Mouse (Mus musculus): Measurements from ENCODE around the gene Dhx37. TPM values are rescaled to one million over a fixed set of nuclear protein-coding genes. Genes with fewer than 3 reads are reported as not detected.
A peak's percentile ranks its signal among the peaks of the same experiment; 100 is the strongest.

Dhx37 gene
- total and polyA plus RNA-seq, 3 experiments = 11.1 to 15.7 (median 12.4) TPM

GRCm38 (mm10) chr5:125363894-125364293, 70.0 kb downstream of the Dhx37 start:
- Histone ChIP-seq H3K4me3 (no peak overlapping the region), H3K79me2 (replicated peaks; ENCODE audit: control insufficient read depth, insufficient read depth, low read length) (no peaks in the 10 kb centered on the region), H3K27me3 (ENCODE audit: control insufficient read depth, insufficient read depth, low read length) (no peaks in the 10 kb centered on the region), H3K9ac (ENCODE audit: low read depth, low read length) (no peak overlapping the region), H3K4me1 (ENCODE audit: control insufficient read depth, insufficient read depth, low read length) (no peaks in the 10 kb centered on the region), H3K27ac (no peak overlapping the region), H3K36me3 (ENCODE audit: control insufficient read depth, insufficient read depth, low read length) (no peaks in the 10 kb centered on the region)
- intact Hi-C loops (cut with DNase I) = no loop called here
- 16% methylated on average over 7 of the region's 7 CpGs for WGBS
- TF ChIP-seq EP300 (IDR thresholded peaks at IDR 0.05; ENCODE audit: insufficient read depth, low read depth, low read length) (0 out of 2 replicates have a peak, but pooled peaks have one; percentile 45), POLR2A (IDR thresholded peaks at IDR 0.05; ENCODE audit: insufficient read depth, low read depth, low read length) (no peak)
- DNase-seq = peak in 1 of 2 experiments; percentile 54

Small RNAs within 50 kb of the gene (microRNA-seq; reads per million reads assigned to microRNA genes)
- 0 reads per million in 2 experiments for gene Gm27551

Other genes starting within 250 kb of the Dhx37 start
- gene Scarb1, start 93.0 kb downstream of the Dhx37 start, total RNA-seq (2021) = 10 to 100 TPM; 23.6 to 27.8 TPM
- 55.5 and 77.5 TPM in 2 replicates for gene Scarb1, start 93.0 kb downstream of the Dhx37 start, polyA plus RNA-seq (2012; rRNA removed)
- under 1 TPM in 1 of 2 experiments, not detected in 1; 0.21 TPM for gene Gm10382, start 44.8 kb downstream of the Dhx37 start, total RNA-seq (2021)
- 0.12 and 0.23 TPM in 2 replicates for gene Gm10382, start 44.8 kb downstream of the Dhx37 start, polyA plus RNA-seq (2012; rRNA removed)
- gene Ubc, start 43.9 kb downstream of the Dhx37 start, total RNA-seq (2021) = 1,000 to 10,000 TPM in 1 of 2 experiments, 100 to 1,000 TPM in 1; 894 to 1,473 TPM
- gene Ubc, start 43.9 kb downstream of the Dhx37 start, polyA plus RNA-seq (2012; rRNA removed) = 664 and 1,033 TPM in 2 replicates
- gene Bri3bp, start 7.4 kb upstream of the Dhx37 start, total RNA-seq (2021) = 10 to 100 TPM; 52.2 to 52.4 TPM
- 31.4 and 31.5 TPM in 2 replicates for gene Bri3bp, start 7.4 kb upstream of the Dhx37 start, polyA plus RNA-seq (2012; rRNA removed)
- gene Aacs, start 41.7 kb upstream of the Dhx37 start, total RNA-seq (2021) = 1 to 10 TPM; 3.3 to 3.9 TPM
- gene Aacs, start 41.7 kb upstream of the Dhx37 start, polyA plus RNA-seq (2012; rRNA removed) = 9.8 and 17.7 TPM in 2 replicates
- not detected for gene Tmem132b, start 97.7 kb upstream of the Dhx37 start, total RNA-seq (2021)
- not detected in 2 replicates for gene Tmem132b, start 97.7 kb upstream of the Dhx37 start, polyA plus RNA-seq (2012; rRNA removed)